Mouse (Mus musculus) G1E (cell line): Measurements from ENCODE around the gene Acnat2.

ENCODE experiments used
- CTCF ChIP-seq: IDR thresholded peaks from 2 replicates; pipeline ENCODE4 v1.5.1; 2012; ENCODE audit warnings: low read depth, low read length, inconsistent platforms, mixed read lengths
- GATA1 ChIP-seq: IDR thresholded peaks from 2 replicates; pipeline ENCODE4 v1.6.1; 2012; ENCODE audit warnings: borderline replicate concordance, low read length, inconsistent platforms, mixed read lengths
- GATA2 ChIP-seq: IDR thresholded peaks from 2 replicates; pipeline ENCODE4 v1.6.1; 2012; ENCODE audit warnings: low read depth, low read length, inconsistent platforms, borderline replicate concordance
- POLR2AphosphoS5 ChIP-seq: IDR thresholded peaks from 2 replicates; pipeline ENCODE4 v1.6.1; 2012; ENCODE audit warnings: low read depth, low read length, inconsistent platforms; ENCODE audit not compliant: insufficient replicate concordance
- TAL1 ChIP-seq: conservative IDR thresholded peaks from 2 replicates; pipeline ENCODE4 v1.6.1; 2012; ENCODE audit warnings: low read depth, low read length, inconsistent platforms, mixed read lengths

- TF ChIP-seq CTCF (no peak), GATA1 (no peak), TAL1 (no peak), POLR2AphosphoS5 (no peak), GATA2 (no peak)
These were observed 50.9 kb downstream of the Acnat2 start for GRCm38 (mm10) chr4:49357097-49357496.
